Mouse (Mus musculus): Measurements from ENCODE around the gene Il6st.
A peak's percentile ranks its signal among the peaks of the same experiment; 100 is the strongest.

Il6st gene

DNA sequence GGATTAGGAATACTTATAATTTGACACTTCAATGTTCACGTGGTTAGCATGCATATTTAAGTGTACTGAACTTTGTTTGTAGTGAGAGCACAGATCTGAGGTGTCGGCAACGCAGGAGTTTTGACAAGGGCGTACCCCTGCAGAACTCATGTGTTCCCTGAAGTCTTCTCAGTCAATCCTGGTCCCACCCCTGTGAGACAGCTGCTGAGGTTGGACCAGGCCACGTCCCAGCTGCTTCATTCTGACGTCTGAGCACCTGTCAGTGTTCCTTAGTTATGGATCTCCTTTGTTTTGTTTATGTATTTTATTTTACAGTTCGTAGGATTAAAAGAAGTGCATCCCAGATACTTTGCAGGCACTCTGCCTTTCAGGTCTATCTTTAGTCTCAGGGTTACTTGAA lies 19.1 kb downstream of the Il6st start:
- no peak for DNase-seq (ENCODE audit: low spot score)

- no peak for DNase-seq (ENCODE audit: low spot score)
Observed at GRCm38 (mm10) chr13:112486236-112486635, 22.4 kb downstream of the Il6st start.

- DNase-seq (ENCODE audit: low spot score): no peak
Observed at GRCm38 (mm10) chr13:112486676-112487075, 22.8 kb downstream of the Il6st start.

- DNase-seq (ENCODE audit: low spot score): no peak
Observed at GRCm38 (mm10) chr13:112490036-112490435, 26.2 kb downstream of the Il6st start.

- DNase-seq (ENCODE audit: low spot score): no peak
Observed at GRCm38 (mm10) chr13:112491636-112492284, 27.9 kb downstream of the Il6st start.

GRCm38 (mm10) chr13:112492285-112492678 lies 28.4 kb downstream of the Il6st start:
- DNase-seq (ENCODE audit: low spot score): no peak

- no peak for DNase-seq (ENCODE audit: low spot score)
Observed at GRCm38 (mm10) chr13:112494590-112494989, 30.7 kb downstream of the Il6st start.

- DNase-seq (ENCODE audit: low spot score): no peak
Observed at GRCm38 (mm10) chr13:112500027-112500426, 36.2 kb downstream of the Il6st start.

- no peak for DNase-seq (ENCODE audit: low spot score)
Observed at GRCm38 (mm10) chr13:112500466-112500865, 36.6 kb downstream of the Il6st start.

DNA sequence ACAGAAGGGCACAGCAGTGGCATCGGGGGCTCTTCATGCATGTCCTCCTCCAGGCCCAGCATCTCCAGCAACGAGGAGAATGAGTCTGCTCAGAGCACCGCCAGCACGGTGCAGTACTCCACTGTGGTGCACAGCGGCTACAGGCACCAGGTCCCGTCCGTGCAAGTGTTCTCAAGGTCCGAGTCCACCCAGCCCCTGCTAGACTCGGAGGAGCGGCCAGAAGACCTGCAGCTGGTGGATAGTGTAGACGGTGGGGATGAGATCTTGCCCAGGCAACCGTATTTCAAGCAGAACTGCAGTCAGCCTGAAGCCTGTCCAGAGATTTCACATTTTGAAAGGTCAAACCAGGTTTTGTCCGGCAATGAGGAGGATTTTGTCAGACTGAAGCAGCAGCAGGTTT lies 40.0 kb downstream of the Il6st start:
- DNase-seq (ENCODE audit: low spot score): no peak

DNA sequence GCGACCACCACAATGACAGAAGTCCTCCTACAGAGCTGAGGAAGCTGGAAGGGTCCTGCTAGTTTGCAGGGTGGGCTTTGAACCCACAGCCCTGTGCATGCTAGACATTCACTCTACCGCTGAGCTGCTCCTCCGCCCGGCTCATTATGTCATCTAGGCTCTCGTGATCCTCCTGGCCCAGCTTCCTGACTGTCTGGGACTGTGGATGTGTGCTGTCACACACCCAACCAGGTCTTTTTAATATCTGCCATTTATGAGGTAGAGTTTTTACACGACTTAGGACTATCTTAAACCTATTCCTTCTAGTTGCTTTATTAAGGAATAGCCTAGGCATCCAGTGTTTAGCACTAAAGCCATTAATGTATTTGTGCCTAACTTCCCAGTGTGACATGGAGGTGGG lies 41.6 kb downstream of the Il6st start:
- DNase-seq (ENCODE audit: low spot score): no peak

GRCm38 (mm10) chr13:112506766-112507165 lies 42.9 kb downstream of the Il6st start:
- no peak for DNase-seq (ENCODE audit: low spot score)

- no peak for DNase-seq (ENCODE audit: low spot score)
Observed at GRCm38 (mm10) chr13:112507691-112508090, 43.8 kb downstream of the Il6st start.

GRCm38 (mm10) chr13:112508487-112508886 lies 44.6 kb downstream of the Il6st start:
- DNase-seq (ENCODE audit: low spot score): no peak

DNA sequence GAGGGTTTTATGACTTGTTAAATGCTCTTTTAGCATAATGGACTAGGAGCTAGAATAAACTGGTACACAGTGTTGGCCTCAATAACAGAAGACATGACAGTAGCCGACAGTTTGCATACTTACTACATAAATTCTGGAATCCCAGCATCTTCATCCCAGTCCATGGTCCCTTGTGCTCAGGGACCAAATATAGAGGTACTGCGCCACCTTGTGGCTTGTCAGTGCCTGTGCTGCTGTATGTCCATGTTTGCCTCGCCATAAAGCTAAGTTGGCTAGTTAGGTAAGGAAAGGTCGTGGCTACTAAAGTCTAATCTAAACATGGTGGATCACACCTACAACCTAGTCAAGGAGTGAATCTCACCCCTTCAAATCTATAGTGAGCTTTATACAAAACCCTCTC lies 45.6 kb downstream of the Il6st start:
- DNase-seq (ENCODE audit: low spot score): peak; percentile 59

DNA sequence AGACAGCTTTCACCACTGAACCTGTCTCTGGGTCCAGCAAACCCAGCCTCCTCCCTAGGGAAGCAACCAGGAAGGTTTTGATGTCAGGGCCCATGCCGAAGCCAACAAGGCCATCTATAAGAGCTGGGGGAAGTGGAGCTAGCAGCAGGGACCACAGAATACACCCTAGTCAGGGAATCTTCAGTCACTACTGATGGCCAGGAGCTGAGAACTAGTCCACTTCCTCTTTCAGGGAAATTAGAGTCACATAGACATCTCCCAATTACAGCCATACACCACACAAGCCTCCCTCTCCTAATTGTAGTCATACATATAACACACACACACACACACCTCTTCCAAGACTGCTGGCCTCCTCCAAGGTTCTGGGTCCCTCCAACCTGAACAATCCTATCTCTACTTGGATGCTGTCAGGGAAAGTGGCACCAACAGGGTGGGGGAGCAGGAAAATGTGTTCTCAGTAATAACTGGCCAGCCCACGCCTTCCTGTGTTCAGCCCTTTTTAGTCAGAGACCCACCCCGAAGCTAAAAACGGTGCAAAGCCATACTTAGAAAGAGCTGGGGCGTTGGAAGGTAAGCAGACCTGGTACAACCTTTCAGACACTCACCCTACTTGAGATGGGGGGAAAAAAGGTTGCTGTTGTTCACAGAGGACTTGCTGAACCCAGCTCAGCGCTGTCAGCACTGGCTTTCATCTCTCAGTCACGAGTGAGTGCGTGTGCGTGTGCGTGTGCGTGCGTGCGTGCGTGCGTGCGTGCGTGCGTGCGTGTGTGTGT lies 46.8 kb downstream of the Il6st start:
- DNase-seq (ENCODE audit: low spot score): no peak

GRCm38 (mm10) chr13:112511261-112511660 lies 47.4 kb downstream of the Il6st start:
- no peak for DNase-seq (ENCODE audit: low spot score)

GRCm38 (mm10) chr13:112511810-112512209 lies 47.9 kb downstream of the Il6st start:
- DNase-seq (ENCODE audit: low spot score): no peak

DNA sequence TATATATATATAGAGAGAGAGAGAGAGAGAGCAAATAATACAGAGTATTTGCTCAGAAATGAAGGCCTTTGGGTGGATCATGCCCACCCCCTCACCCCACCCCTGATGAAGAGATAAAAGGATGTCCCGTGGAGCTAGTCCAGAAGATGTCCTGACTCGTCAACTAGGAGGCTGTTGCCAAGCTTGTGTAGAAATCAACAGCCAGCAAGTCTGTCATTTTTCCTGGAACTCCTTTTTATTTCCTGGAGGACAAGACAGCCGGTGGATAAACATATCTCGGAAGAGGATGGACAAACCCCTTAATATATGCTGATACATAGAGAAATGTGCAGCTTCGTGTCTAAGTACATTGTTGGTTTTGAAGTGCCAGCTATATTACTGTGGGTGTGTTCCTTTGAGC lies 49.0 kb downstream of the Il6st start:
- DNase-seq (ENCODE audit: low spot score): no peak

- no peak for DNase-seq (ENCODE audit: low spot score)
Observed at GRCm38 (mm10) chr13:112514546-112514945, 50.7 kb downstream of the Il6st start.

DNA sequence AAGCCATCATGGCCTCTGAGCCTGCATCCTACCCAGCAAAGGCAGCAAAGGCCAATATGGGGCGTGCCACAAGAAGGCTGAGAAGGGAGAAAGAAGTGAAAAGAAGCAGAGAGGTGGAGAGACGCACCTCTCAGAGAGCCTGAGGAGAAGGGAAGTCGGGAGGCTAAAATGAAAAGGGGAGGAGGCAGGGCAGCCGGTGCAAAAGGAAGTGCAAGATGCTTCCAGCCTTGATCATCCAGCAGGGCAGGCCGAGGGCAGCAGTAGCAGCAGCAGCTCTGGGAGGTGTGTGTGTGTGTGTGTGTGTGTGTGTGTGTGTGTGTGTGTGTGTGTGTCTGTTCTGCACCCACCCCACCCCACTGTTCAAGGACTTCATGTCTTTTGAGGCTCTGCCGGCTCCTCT lies 58.4 kb downstream of the Il6st start:
- no peak for DNase-seq (ENCODE audit: low spot score)

DNA sequence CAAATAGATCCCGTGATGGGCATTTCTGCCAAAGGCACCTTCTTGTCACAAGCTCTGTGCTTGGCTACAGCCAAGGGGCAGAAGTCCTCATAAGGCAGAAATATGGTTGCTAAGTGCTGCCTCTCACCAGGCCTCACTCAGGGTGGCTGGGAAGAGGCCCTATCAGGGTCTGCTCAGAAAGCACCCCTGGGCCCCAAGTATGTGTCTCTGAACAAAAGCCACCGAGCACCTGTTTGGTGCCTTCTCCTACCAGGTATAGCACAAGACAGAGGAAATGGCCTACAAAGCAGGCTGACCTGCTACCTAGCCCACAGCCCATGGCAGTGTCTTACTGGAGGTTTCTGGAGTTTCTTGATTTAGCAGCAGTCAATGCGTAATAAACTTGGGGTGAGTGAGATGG lies 59.0 kb downstream of the Il6st start:
- DNase-seq (ENCODE audit: low spot score): no peak

- no peak for DNase-seq (ENCODE audit: low spot score)
Observed at GRCm38 (mm10) chr13:112523346-112523970, 59.6 kb downstream of the Il6st start.

Data from lung, postnatal 25 days (tissue).